Mouse (Mus musculus) kidney, embryonic 16.5 days (tissue): Measurements from ENCODE around the gene Tbc1d30. TPM values are rescaled to one million over a fixed set of nuclear protein-coding genes. Genes with fewer than 3 reads are reported as not detected.

Experiments used
- ATAC-seq: fragments of 200-750 bp; cut with Nextera tagmentation; 2 replicates; pipeline ENCODE4 v1.8.0; 2017; ENCODE audit warnings: moderate TSS enrichment; ENCODE audit not compliant: low FRiP score, low TSS enrichment
- H3K27ac ChIP-seq: fragments of 300-500 bp; sonication (generic); 2 replicates; pipeline ENCODE4 v1.5.1; 2014; ENCODE audit warnings: low read length
- H3K27me3 ChIP-seq: fragments of 300-500 bp; sonication (generic); 2 replicates; pipeline ENCODE4 v1.6.1; 2014; ENCODE audit warnings: low read length, control low read depth, mixed read lengths; ENCODE audit not compliant: insufficient read depth
- H3K36me3 ChIP-seq: fragments of 300-500 bp; sonication (generic); 2 replicates; pipeline ENCODE4 v1.6.1; 2014; ENCODE audit warnings: low read length, control low read depth, mixed read lengths; ENCODE audit not compliant: insufficient read depth
- H3K4me1 ChIP-seq: fragments of 300-500 bp; sonication (generic); 2 replicates; pipeline ENCODE4 v1.6.1; 2014; ENCODE audit warnings: low read length, control low read depth, mixed read lengths; ENCODE audit not compliant: insufficient read depth
- H3K4me2 ChIP-seq: fragments of 300-500 bp; sonication (generic); replicated peaks from 2 replicates; pipeline ENCODE4 v1.6.1; 2014; ENCODE audit warnings: low read depth, low read length
- H3K4me3 ChIP-seq: fragments of 300-500 bp; sonication (generic); 2 replicates; pipeline ENCODE4 v1.5.1; 2014; ENCODE audit warnings: mild to moderate bottlenecking, low read length
- H3K9ac ChIP-seq: fragments of 300-500 bp; sonication (generic); replicated peaks from 2 replicates; pipeline ENCODE4 v1.6.1; 2014; ENCODE audit warnings: low read length
- H3K9me3 ChIP-seq: fragments of 300-500 bp; sonication (generic); 2 replicates; pipeline ENCODE4 v1.6.1; 2016; ENCODE audit warnings: low read length, control low read depth
- WGBS: fragments of 180-500 bp; shearing (Covaris S2); extraction: QIAGEN DNeasy Blood & Tissue Kit; methylation state at CpG from one replicate; pipeline ENCODE4 v1.1.7; 2014; 5-methylcytosine and 5-hydroxymethylcytosine counted together
- polyA plus RNA-seq: library from polyadenylated mRNA; unstranded; fragments of >200 nt; fragmentation: Nextera tagmentation; extraction: Ambion mirVana; gene quantifications from 2 replicates; pipeline ENCODE4 v1.2.1, GENCODE M21; 2015

Gene Tbc1d30
- polyA plus RNA-seq, 1 experiment from 2014 or later, result 0.80 TPM

DNA sequence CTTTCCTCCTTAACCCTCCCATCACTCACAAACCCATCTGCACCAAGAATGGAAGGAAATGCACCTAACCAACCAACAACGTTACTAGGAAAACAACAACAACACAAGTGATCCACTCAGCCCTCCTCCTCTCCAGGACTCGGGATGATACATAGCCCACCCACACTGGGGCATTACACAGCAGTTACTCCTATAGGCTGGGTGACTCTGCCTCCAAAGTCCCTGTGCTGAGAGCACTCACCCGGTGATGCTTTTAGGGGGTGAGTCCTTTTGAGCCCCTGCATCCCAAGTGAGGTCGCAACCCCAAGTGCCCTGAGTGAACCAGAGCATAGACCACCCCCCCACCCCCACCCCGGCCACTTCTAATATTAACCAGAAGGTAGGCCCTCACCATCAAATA, 123.7 kb downstream of the Tbc1d30 start:
- ATAC-seq, result no peak
- Histone ChIP-seq H3K27ac (no peak overlapping the region), H3K36me3 (no peaks in the 10 kb centered on the region), H3K4me2 (no peak overlapping the region), H3K9me3 (peaks cover 16% of the 10 kb centered on the region; the same call in 1 of the 2 replicates), H3K4me3 (no peak overlapping the region), H3K27me3 (no peaks in the 10 kb centered on the region; the same call in 1 of the 2 replicates), H3K9ac (no peak overlapping the region), H3K4me1 (no peaks in the 10 kb centered on the region)
- WGBS, result 69% methylated on average over 5 of the region's 5 CpGs

DNA sequence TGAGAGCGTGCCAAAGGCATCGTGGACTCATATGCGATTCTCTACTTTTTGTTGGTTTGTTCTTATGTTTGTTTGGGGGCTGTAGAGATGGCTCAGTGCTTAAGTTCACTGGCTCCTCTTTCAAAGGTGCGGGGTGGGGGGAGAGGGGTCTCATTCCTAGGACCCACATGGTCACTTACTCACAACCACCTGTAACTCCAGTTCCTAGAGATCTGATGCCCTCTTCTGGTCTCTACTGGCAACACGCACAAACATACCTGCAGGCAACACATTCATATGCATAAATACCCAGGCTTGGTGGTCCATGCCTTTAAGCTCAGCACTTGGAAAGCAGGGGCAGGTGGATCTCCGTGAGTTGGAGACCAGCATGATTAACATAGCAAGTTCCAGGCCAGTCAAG, 125.4 kb downstream of the Tbc1d30 start:
- H3K4me1 ChIP-seq, result no peaks in the 10 kb centered on the region
- no peak for ATAC-seq
- H3K27ac ChIP-seq, result no peak overlapping the region
- H3K4me2 ChIP-seq, result no peak overlapping the region
- no peak overlapping the region for H3K4me3 ChIP-seq
- no peaks in the 10 kb centered on the region for H3K36me3 ChIP-seq
- no peak overlapping the region for H3K9ac ChIP-seq
- peaks cover 5% of the 10 kb centered on the region; the same call in 1 of the 2 replicates for H3K9me3 ChIP-seq
- WGBS, result 79% methylated on average over 6 of the region's 6 CpGs
- no peaks in the 10 kb centered on the region; the same call in 1 of the 2 replicates for H3K27me3 ChIP-seq

DNA sequence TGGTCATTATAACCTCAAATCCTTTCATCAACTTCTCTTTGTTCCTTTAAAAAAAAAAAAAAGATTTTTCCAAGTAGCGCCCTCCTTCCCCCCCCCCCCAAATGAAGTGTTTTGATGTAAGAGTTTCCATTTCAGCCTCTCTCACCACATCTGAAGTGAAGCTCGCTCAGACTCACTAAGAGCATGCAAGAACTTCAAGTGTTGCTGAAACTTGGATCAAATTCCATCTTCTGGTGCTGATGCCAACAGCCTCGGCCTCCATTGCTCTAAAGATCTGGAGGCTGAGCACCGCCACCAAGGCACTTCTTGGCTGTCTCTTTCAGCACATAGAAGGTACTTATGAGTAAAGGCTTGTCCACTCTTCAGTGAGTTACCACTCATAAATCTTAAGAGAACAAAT, 128.2 kb downstream of the Tbc1d30 start:
- H3K27me3 ChIP-seq, result no peaks in the 10 kb centered on the region
- H3K9me3 ChIP-seq, result peaks cover 7% of the 10 kb centered on the region; the same call in 1 of the 2 replicates
- WGBS, result 86% methylated on average over 4 of the region's 4 CpGs
- no peaks in the 10 kb centered on the region for H3K36me3 ChIP-seq
- no peak overlapping the region for H3K4me2 ChIP-seq
- H3K9ac ChIP-seq, result no peak overlapping the region
- H3K27ac ChIP-seq, result no peak overlapping the region
- H3K4me1 ChIP-seq, result no peaks in the 10 kb centered on the region
- H3K4me3 ChIP-seq, result no peak overlapping the region
- no peak for ATAC-seq

DNA sequence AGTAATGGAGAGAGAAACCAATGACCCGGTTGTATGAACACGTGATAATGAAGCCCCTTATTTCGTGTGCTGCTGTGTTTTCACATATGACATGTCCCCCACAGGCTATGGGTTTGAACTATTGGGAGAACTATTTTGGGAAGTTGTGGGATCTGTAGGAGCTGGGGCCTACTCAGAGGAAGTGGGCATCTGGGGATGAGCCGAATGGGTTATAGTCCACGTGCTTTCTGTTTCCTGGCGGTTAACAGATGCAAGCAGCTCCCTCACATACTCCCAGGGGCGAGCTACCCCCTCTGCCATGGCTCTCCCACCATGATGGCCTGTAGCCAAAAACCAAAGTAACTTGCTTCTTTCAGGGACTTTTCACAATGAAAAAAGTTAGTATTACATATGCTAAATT, 132.5 kb downstream of the Tbc1d30 start:
- 92% methylated on average over 7 of the region's 7 CpGs for WGBS
- no peaks in the 10 kb centered on the region for H3K27me3 ChIP-seq
- H3K4me3 ChIP-seq, result no peak overlapping the region
- H3K27ac ChIP-seq, result no peak overlapping the region
- ATAC-seq, result no peak
- no peaks in the 10 kb centered on the region for H3K4me1 ChIP-seq
- no peaks in the 10 kb centered on the region for H3K36me3 ChIP-seq
- H3K9ac ChIP-seq, result no peak overlapping the region
- H3K4me2 ChIP-seq, result no peak overlapping the region
- peaks cover 7% of the 10 kb centered on the region; the same call in 1 of the 2 replicates for H3K9me3 ChIP-seq

DNA sequence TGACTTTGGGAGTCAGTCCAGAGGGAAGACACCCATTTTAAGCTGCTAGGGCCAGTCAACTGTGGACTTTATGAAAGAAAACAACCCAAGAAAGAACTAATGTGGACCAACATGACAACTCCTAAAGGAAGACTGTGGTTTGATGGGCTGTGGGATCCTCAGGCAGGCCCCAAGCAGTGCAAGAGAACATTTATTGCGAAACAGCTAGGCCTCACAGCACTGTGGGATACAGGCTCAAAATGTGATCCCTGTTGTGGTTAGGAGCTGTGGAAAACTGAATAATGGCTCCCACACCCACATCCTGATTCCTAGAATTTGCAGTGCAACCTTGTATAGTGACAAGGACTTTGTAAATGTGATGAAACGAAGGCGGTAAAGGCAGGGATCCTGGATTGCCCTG, 134.3 kb downstream of the Tbc1d30 start:
- Histone ChIP-seq H3K27me3 (no peaks in the 10 kb centered on the region), H3K4me3 (no peak overlapping the region), H3K9me3 (peaks cover 7% of the 10 kb centered on the region; the same call in 1 of the 2 replicates), H3K36me3 (no peaks in the 10 kb centered on the region), H3K4me2 (no peak overlapping the region), H3K4me1 (no peaks in the 10 kb centered on the region), H3K27ac (no peak overlapping the region), H3K9ac (no peak overlapping the region)
- WGBS, result 94% methylated on average over 3 of the region's 3 CpGs
- no peak for ATAC-seq

Other genes starting within 250 kb of the Tbc1d30 start
- 52.4 and 58.5 TPM in 2 replicates for gene Gns, start 13.8 kb upstream of the Tbc1d30 start, polyA plus RNA-seq
- gene Rassf3, start 125.1 kb upstream of the Tbc1d30 start, polyA plus RNA-seq, result 14.8 and 15.2 TPM in 2 replicates
- gene Tbk1, start 235.5 kb upstream of the Tbc1d30 start, polyA plus RNA-seq, result 34.2 TPM in 2 replicates